Mouse (Mus musculus) thymus, adult 18-20 months (tissue): ENCODE measurements at regions not wholly inside any gene's neighbourhood (a gene's known extent, or its start where the extent isn't known, plus 50 kb on each side); places are given as distances from the start of the nearest gene placed in this dataset.
"Not testable (repeated sequence)": the region's sequence is repeated elsewhere in the genome, so short reads cannot be mapped to it uniquely, and the experiment has no call there.

Experiments used
- DNase-seq, 2 experiments: peaks; one replicate each; pipeline ENCODE4 v3.0.0; 2022; ENCODE audit warnings: mixed read lengths in 2 of 2

DNA sequence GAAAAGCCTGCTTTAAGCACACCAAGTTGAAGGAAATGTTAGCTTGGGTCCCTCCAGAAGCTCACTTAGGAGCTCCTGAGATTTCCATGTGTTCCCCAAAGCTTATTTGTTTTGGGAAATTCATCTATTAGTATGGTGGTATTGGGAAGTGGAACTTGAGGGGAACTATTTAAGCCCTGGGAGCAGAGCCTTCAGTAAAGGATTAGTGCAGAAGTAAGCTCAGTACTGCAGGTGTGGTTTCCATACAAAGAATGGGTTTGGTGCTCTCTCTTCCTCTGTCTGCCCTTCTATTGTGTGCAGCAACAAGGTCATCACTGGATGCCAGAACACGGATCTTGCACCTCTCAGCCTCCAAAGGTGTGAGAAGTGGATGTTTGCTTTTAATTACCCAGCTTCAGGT is 57.2 kb downstream of the Foxa2 start:
- DNase-seq, result no peak

DNA sequence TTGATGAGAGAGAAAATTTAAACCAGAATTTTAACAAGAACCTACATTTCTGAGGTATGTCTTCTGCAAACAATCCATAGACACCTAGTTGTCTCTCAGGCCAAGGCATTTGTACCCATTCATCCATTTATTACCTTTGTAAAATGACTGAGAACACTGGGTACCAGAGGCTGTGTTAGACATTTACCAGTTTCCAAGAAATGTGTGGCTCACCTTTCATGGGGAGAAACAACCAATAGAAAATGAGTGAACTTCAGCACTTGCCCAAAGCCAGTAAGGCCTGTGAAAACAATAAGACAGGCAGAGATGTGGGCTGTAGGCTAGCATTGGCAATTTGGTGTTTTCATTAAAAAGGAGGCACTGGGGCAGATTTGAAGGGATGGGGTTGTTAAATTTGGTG is 58.2 kb downstream of the Foxa2 start:
- no peak for DNase-seq

DNA sequence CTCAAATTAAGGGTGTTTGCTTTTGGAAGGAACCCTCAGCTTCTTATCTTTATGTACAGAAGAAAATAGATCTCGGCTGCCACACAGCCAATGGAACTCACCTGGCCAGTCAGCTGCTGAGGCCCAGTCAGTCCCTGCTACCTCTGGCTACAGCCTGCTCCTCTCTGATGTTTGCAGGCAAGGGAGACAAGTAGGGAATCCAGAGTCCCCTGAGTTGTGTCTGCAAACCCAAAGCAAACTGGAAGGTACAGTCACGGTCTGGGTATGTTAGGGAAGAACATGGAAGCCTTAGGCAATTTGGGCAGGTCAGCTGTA is 61.6 kb downstream of the Foxa2 start:
- DNase-seq, result no peak

DNA sequence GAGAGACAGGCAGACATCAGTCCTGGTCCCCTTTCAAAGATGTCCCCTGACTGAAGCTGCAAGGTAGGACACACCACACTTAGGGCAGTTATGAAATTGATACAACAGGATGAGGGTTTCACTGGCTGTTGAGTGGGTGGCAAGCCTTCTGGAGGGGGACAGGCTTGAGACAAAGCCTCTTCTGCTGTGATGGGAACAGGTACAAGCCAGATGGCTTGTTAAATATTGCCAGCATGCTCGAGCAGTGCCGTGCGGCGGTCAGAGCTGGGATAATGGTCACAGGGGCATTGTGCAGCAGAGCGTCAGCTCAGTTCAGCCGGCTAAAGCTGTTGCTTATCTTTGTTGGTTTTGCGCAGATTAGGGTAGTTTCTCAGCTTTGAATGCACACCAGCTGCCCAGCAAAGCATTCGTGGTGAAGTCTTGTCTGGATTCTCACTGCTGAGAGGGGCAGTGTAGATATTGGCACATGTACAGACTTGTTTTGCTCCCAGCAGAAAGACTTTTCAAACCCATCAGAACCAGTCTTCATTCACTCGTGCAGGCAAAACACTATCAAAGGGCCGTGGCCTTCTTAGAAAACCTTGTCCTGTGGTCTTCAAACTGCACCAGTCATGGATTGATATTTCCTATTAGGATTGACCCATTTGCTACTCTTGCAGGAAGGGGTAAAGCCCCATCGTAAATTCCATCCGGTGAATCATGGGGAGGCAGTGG is 62.1 kb downstream of the Foxa2 start:
- no peak for DNase-seq

DNA sequence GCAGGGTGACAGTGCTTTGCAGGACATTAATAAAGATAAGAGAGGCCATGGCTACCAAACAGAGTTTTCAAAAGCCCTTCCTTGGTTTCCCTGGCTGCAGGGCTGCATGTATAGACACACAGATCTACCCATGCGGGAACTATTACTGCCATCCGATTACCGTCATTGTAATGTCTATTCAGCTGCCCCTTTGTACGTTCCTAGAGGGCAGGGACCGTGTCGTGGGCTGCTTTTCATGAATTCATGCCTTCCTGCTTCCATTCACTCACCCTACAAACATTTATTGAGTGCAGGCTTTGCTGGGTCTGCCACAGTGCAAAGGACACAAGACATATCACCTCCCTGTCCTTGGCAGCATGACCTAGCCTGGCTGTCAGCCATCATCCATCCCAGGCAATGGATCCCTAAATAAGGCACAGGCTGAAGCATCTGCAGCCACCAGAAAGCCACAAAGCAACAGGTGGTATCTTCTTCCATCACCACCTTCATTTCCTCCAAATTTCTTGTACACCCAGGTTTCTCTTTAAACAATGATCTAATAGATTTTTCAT is 65.8 kb downstream of the Foxa2 start:
- DNase-seq, result no peak

DNA sequence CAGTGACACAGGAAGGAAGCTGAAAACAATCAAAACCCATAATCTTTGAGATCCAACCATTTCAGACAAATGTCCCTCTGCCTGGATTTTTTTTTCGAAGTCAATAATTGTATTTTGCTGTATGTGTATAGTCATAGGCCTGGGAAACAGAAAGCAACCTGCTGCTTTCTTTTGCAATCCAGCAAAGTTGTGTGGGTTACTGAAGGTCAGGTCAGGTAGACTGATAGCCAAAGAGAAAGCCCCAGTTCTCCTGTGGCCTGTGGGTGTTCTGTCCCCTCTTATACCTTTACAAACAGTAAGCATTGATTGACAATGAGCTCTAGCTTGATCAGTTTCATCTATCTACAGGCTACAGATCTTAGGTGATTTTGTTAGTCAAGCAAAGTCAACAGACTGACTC is 66.4 kb downstream of the Foxa2 start:
- no peak for DNase-seq

DNA sequence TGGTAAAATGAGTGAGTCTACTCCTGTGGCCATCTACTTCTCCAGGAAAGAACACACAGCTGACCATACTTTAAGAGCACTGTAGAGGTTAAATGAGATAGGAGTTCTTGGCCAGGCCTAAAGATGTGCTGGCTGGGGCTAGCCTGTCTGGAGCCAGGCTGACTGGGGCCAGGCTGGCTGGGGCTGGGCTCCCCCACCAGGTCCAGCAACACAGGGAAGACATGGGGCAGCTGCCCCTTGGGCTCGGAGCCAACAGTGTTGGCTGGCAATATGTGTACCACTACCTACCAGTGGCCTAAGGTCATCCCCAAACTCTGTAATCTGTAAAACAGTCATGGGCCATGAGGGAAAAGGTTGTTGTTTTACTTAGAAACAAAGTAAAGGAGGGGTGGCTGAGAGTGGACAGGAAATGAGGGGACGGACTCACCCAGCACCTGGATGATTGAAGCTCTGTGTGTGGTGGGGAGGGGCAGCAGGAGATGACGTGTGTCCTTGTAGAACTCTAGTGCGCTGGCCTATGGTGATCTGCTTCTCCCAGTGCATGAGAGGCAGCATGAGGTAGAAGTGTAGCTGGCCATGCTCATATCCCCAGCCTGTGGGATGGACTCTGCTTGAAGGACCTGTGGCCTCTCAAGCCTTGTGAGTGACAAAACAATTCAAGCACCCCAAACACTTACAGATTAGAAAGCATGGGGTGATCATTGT is 67.0 kb downstream of the Foxa2 start:
- DNase-seq, result no peak

DNA sequence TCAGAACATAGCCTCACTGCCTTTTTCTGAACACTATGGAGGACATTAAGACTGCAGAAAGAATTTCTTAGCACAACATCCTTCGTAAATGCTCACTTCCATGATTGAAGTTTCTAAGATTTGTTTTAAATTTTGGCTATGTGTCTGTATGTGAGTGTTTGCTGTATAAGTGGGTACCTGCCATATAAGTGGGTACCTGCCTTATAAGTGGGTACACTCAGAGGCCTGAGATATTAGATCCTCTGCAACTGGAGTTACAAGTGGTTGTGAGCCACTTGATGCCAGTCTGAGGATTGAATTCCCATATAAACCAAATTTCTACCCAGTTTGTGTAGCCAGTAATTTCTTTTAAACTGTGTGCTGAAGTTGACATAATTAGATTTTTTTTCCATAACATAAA is 67.8 kb downstream of the Foxa2 start:
- no peak for DNase-seq

DNA sequence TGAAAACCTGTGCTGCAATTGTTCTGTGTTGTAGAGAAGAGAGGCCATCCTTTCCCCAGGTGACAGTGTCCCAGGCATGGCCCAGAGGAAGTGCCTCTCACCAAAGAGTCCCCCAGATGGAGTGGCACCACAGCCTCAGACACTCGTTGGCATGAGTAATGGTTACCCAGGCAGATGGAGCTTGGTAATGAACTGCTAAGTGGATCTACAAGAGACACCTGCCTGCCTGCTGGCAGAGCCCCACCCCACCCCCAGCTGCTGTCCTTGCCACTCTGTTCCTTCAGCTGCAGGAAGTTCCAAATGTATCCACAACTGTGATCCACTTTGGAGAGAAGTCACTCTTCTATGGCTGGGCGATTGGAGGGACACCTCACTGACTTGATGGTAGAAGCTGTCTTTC is 72.0 kb downstream of the Foxa2 start:
- DNase-seq, result peak; percentile 24 to 39

DNA sequence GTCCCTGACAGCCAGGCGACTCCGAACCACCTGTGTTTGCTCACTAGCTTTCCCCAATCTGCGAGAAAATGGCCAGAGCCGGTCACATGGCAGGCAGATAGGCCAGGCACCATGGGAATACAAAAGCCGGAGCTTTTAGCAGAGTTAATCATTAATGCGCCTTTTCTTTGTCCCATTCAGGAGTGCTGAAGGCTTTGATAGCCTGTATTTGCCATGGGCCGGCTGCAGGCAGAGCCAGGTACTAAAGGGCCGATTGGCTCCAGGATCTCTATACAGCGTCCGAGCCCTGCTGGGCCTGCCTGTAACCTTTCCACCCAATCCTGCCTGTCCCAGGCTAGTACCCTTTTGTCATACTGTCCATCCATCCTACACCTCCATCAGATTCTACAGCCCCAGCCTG is 78.1 kb downstream of the Foxa2 start:
- no peak for DNase-seq

DNA sequence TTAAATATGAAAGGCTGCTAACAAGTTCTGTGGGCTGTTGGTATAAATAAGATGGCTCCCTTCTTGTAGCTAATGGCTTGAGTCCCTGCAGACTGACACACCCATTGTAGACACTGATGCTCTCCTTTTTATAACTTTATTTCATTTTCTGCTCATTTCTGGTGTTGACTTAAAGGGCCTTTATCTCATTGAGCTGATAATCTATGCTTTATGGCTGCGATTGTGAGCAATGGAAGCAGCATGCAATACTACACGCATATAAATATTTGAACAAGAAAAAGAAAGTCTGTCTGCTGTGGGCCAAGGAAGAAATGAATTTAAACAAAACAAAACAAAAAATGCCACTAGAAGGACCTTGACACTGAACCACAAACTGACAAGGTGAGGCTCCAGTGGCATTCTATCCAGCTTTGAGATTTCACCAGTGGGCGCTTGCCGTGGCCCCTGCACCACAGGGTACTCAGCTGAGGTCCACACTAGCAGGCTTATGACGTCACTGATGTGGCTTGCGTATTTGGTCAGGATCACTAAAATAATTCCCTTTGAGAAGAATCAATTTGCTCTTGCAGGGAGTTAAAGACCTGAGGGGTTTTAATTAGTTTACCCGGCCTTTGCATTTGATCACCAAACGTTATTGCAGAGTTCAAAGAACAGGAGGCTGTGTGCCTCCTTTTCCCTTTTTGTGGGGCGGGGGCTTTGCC is 78.8 kb downstream of the Foxa2 start:
- DNase-seq, result no peak

DNA sequence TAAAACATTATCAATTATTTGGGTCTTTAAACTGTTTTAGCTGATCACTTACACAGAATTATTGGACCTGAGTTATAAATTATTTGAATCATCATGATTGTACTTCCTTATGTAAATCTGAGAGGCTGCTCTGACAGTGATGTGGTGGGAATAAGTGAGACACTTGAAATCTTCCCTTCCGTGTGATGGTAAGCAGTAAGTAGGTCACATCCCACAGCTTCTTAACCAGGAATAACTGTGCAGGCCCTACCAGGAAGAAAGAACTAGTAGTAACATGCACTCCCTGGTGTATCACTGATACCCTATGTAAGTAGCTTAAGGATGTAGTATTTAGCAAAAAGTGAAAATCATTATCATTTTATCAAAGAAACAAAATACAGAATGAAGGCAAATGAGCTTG is 83.5 kb downstream of the Foxa2 start:
- DNase-seq, result not testable (repeated sequence)

DNA sequence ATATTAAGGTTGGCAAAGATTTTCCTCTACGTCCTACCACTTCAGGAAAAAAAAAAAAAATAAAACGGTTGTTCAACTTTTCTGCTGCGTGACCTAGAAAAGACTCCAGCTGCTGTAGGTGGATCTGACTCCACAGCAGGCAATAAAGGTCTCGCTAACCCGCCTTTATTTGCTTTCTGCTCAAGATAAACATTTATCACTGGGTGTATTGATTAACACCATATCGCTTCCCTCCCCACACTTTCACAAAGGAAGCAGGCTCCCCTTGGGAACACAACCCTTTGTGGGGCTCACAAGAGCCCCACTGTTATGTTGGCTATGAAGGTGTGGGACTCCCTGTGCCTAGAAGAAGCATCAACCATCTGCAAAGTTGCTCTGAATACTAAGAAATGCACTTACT is 85.1 kb downstream of the Foxa2 start:
- no peak for DNase-seq

DNA sequence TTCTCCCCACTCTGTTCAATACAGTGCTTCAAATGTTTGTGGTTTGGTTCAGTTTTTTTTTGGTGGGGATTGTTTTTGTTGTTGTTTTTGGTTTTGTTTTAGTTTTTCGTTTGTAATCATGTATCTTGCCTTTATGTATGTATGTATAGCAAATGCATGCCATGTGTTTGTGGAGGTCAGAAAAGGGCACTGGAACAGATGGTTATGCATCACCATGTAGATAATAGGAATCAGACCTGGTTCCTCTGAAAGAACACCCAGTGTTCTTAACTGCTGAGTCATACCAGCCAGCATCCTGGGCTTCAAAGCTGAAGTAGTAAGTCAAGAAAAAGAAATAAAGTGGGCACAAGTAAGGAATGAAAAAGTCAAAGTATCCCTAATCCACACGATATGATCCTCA is 92.6 kb downstream of the Foxa2 start:
- no peak for DNase-seq

DNA sequence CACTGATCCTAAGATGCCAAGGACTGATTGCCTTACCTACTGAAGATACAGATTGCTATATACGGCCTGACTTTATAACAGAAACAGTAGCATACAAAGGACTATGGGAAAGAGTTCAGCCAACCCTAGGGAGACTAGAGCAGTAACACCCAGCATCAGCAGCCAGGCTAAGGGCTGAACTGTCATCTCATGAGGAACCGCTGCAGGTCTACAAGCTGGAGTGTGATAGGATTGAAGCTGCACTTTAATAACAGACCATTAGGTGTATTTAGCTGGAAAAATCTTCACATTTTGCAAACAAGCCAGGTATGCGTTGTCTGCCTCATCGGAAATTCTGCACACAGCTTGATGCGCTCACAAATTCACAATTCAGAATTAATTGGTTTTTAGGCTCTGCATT is 95.5 kb downstream of the Foxa2 start:
- no peak for DNase-seq

DNA sequence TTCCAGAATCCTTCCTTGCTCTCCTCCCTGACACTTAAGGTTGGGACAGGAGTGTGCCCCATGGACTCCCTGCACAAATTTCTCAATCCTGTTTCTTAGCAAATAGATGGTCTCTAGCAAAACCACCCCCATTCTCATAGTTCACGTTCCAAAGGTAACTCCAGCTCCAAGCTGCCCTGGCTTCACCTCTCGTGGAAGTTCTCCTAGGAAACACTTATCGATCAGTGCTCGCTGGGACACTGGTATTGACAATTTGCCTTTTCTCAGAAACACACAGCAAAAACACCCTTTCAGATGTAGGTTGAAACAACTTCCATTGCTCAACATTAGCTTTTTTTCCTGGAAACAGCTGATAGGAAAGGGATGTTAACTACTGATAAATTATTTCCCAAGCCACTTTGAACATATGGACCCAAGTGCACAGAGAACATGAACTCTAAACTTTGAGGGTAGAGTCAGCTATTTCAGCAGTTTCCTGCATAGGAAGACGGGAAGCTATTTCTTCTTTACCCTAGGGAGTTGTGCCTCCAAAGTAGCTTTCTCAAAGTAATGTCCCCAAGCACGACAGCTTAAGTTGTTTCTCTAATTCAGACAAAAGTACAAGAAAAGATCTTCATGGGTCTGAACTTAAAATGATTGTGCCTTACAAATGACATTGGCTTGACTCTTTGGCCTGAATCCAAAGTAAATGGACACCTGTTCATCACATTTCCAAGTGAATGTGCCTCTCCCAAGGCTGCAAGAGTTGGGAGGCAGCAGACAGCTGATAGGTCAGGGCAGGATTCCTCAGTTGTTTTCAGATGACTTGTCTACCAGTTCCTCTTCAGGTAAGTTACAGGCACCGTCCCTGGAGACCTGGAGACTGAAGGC is 102.4 kb downstream of the Foxa2 start:
- no peak for DNase-seq

DNA sequence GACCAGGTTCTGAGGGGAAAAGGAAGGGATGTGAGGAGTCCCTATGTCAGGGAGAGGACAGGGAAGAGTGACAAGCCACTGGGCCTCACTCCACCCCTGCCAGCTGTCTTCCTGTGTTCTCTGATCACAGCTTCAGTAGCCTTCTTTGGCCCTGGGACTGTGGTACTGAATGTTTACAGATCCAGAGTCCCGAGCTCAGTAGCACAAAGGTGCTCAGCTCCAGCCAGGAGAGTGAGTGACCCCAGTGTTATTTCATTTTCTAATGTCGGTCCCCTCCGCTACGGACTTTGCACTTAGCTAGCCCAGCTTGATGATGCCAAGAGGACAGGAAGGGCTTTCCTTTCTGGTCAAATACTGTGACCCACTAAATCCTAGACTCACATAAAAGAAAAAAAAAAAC is 104.2 kb downstream of the Foxa2 start:
- DNase-seq, result no peak

DNA sequence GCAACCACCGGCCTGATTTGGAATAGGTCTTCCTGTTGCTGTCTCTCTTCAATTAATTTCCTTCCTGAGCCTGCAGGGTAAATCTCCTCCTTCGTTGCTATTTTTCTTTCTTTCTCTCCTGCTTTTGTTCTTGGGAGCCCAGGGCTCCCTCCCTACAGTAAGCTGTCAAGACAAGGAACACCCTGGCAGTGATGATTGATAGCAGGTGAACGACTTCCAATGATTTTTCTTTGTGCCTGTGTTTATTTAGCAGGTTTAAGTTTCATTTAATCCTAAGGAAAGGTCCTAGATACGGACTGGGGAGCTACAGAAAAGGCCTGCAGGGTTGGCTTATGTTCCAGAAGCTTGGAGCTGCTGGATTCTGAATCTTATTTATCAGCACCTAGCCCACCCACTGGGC is 105.5 kb downstream of the Foxa2 start:
- DNase-seq, result no peak

DNA sequence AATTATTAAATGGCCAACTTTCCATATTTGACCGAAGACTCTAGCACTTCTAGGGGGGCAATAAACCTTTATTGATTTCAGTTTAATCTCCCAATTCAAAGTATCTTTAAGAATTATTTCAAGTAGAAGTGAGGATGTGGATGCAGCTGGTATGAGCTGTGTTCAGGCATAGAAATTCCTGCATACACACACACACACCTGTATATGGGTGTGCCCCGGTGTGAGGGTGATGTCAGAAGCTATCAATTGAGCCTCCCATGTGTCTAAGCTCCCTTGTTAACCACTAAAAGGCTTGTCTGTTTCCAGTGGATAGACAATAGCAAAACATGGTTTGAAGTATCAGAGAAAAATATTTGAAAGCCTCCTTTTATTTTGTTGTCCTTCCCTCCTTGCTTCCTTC is 114.3 kb downstream of the Foxa2 start:
- no peak for DNase-seq

DNA sequence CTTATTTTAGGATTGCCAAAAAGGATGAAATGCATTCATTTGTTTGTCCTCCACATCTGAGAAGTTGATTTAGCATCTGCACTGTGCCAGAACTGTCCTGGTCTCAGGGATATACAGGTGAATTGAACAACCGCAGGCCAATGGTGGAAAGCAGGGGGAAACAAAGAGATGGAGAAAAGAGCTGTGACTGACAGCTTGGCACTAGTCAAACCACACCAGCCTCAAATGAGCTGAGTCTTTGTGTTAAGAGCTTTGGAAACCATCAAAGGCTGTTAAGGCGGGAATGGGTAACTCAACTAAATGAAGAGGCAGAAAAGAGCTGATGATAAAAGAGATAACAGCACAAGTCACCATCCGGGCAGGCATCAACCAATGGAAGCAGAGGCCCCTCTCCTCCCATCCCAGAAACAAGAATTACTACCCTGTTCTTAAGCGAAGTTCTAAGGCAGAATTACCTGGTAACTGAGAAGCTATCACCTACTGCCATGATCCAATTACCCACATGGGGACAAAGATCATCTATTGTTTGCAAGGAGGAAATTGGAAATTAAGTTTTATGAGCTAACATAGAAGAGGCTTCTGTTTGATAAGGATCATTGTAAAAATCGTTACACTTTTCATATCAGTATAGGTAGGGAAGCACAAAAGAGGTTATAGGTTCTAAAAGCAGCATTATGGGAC is 117.6 kb downstream of the Foxa2 start:
- no peak for DNase-seq

DNA sequence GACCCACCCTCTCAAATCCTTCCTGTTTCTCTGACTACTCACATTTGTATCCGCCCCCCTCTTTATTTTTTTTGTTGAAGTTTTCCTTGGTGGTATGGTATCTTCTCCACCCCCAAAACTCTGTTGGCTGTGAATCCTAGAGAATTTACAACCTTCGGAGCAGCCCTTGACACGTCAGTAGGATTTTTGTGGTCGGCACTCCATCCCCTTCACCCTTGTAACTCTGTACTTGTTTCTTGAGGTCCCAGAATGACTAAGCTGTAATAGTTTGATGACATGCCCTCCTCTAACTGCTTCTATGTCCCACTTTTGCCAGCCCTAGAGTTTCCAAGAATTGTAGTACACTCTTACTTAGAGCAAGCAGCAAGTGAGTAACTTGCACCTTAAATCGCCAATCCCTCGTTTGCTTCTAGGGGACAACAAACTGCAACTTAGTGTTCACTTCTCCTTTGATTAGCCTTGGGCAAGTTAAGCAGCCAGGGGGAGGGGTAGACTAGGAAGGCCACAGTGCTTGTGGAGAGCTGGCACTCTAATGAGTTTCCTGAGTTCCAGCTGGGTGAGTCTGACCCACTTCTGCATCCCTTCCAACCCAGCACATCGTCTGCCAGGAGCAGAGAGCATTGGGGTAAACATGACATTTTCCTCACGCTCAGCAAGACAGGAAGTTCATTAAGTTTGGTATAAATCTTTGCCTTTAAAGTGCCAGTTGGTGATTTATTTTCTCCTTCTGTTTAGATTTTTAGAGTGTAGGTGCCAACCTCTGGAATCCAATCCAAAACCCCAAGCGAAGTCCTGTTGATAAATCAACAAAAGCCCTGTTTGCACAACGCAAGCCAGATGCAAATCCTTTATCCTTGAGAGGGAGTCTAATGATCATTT is 118.7 kb downstream of the Foxa2 start:
- DNase-seq, result no peak
